Mouse (Mus musculus) thymus, postnatal 25 days (tissue): ENCODE measurements at regions not wholly inside any gene's neighbourhood (a gene's known extent, or its start where the extent isn't known, plus 50 kb on each side); places are given as distances from the start of the nearest gene placed in this dataset.
A peak's percentile ranks its signal among the peaks of the same experiment; 100 is the strongest.
"Not testable (repeated sequence)": the region's sequence is repeated elsewhere in the genome, so short reads cannot be mapped to it uniquely, and the experiment has no call there.

ENCODE experiments used
- DNase-seq: peaks from one replicate; pipeline ENCODE4 v3.0.0; 2022

DNA sequence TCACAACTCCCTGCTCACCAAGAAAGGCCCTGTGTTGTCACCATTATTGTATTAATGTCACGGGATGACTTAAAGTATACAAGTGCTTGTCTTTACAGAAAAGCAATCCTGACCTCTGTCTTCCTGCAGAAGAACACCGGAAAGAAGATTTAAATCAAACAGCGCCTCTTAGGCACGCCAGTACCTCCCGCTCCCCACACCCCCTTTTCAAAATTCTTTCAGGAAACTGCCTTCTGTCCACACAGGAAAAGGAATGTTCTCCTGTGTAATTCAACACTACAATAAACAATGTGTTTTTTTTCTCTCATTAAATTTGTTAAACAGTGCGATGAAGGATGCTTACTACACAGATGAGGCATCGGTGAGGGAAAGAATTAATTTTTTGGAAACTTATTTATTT lies 112.6 kb upstream of the Stt3b start:
- DNase-seq = no peak

DNA sequence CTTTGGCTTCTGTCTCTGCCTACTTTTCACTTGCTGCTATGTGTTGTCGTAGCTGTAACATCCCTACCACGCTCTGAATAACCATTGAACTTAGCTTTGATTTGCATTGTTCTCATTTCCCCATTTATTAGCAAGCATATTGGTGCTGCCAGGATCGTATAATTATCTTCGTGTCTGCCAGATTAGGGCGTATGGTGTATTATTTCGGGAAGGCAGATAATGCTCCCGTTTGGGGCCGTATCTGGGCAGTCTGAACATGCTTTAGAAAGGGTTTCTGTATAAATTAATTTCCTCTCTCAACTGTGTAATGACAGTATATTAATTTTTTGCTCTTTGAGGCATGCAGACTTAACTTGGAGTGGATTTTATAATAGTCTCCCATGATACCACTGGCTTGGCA lies 116.5 kb upstream of the Stt3b start:
- no peak for DNase-seq

- no peak for DNase-seq
Measured at GRCm38 (mm10) chr9:115430271-115430670, 120.0 kb upstream of the Stt3b start.

GRCm38 (mm10) chr9:115434696-115435095 lies 124.5 kb upstream of the Stt3b start:
- DNase-seq = peak; percentile 35

DNA sequence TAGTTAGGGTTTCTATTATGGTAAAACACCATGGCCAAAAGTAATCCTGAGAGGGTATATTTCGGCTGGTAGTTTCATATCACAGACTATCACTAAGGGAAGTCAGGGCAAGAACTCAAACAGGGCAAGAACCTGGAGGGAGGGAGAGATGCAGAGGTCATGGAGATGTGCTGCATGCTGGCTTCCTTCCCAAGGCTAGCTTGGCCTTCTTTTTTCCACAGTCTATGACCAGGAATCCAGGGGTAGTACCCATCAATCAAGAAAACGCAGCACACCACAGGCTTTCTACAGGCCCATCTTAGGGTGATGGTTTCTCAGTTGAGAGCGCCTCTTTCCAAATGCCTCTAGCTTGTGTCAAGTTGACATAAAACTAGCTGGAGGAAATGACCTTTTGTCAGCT lies 126.1 kb upstream of the Stt3b start:
- no peak for DNase-seq

DNA sequence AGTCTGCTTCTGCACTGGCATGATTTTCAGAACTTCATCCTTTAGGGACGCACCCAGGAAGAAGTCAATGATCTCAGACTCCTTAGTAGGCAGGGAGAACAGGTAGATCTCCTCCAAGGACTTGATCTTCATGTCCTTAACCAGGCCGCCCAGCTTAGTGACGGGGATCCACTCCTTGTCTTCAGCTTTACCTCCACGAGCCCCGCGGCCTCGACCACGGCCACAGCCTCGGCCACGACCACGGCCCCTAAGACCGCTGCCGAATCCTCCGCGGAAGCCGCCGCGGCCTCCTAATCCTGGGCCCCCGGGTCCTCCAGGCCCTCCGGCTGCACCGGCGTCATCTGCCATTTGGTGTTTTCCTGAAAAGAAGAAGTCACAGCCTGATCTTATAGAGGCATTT lies 128.0 kb upstream of the Stt3b start:
- not testable (repeated sequence) for DNase-seq

DNA sequence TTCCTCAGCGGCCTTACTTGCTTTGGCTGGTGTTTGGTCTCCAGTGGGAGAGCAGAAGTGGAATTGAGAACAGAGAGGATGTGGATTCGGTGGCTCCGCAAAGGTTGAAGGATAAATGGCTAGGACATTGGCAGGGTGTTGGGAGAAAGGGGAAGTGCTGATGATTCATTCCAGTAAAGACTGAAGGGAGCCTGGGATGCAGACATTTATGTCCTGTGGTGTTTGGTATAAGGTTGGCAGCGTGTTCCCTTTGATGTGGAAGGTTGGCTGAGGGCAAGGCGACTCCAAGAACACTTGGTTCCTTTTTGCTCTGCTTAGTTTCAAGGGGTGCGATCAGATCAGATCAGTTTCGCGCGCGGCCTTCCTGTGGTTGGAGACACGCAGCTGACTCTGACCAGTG lies 136.5 kb upstream of the Stt3b start:
- no peak for DNase-seq

GRCm38 (mm10) chr9:115450741-115451320 lies 140.6 kb upstream of the Stt3b start:
- no peak for DNase-seq

DNA sequence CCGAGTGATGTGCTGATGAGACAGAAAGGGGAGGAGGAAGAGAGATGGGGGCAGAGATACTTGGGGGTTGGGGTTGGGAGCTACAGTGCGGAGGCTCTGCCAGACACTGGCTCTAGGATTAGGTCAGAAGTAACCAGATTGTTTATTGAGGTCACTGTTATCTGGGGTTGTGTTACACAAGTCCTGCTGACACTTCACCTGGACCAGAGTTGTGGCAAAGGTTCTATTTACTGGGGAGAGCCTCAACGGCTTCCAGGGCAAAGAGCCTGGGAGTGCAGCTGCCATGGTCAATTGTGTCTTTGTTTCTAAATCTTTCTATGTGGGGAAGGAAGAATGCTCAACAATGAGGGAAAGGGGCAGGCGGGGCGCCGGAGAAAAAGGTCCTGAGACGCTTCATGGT lies 144.6 kb upstream of the Stt3b start:
- DNase-seq = no peak

GRCm38 (mm10) chr9:115456121-115456520 lies 145.9 kb upstream of the Stt3b start:
- DNase-seq = no peak

DNA sequence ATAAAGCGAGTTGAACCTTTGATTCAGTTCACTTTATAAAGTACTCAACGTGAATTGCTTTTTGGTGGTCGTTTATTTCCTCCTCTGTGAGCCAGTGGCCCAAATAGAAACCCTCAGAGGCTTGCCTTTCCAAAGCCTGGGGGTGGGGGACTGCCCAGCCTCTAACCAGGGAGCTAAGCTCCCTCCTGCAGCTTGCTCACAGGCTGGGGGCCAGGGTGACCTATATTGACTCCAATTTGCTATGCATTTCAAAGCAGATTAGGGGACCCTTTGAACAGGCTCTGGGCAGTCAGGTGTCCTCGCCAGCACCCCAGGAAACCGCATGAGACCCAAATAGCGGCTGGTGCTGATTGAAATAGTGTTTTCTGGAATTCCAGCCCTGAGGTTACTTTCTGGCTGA lies 146.4 kb upstream of the Stt3b start:
- no peak for DNase-seq

- DNase-seq = no peak
Measured at GRCm38 (mm10) chr9:115457889-115458710, 147.9 kb upstream of the Stt3b start.

GRCm38 (mm10) chr9:115459075-115459474 lies 148.9 kb upstream of the Stt3b start:
- not testable (repeated sequence) for DNase-seq

DNA sequence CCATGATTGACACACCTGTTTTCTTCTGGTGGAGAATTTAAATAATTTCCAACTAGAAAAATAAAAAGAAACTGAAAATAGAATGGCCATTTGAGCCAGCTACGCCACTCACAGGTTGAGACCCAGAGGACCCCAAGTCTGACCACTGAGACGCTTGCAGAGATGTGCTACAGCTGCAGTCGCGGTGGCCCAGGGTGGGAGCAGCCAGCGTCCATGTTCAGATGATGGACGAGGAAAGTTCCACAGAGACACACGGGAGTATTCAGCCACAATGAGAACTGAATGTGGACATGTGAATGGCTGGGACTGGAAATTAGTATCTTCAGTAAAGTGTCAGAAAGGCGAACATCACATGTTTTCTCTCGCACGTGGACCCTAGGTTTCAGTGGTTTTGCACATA lies 155.1 kb upstream of the Stt3b start:
- no peak for DNase-seq

GRCm38 (mm10) chr9:115468641-115469040 lies 158.4 kb upstream of the Stt3b start:
- peak; percentile 28 for DNase-seq

DNA sequence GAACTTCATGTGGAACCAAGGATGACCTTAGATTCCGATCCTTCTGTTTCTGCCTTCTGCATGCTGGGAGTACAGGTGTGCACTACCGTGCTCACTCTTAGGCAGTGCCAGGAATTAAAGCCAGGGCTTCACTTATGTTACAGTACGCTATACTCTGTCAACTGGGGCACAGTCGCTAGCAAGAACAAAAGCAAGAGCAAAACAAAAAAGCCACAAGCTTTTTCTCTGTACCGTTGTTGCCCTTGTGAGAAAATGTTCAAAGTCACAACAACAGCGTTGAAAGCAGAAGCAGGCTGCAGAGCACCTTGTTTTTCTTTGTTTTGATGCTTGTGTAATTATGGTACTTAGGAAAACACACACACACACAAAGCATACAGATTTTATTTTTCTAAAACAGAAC lies 161.4 kb upstream of the Stt3b start:
- peak; percentile 42 for DNase-seq

- no peak for DNase-seq
Measured at GRCm38 (mm10) chr9:115473037-115473436, 162.8 kb upstream of the Stt3b start.

- no peak for DNase-seq
Measured at GRCm38 (mm10) chr9:115473847-115474246, 163.6 kb upstream of the Stt3b start.

DNA sequence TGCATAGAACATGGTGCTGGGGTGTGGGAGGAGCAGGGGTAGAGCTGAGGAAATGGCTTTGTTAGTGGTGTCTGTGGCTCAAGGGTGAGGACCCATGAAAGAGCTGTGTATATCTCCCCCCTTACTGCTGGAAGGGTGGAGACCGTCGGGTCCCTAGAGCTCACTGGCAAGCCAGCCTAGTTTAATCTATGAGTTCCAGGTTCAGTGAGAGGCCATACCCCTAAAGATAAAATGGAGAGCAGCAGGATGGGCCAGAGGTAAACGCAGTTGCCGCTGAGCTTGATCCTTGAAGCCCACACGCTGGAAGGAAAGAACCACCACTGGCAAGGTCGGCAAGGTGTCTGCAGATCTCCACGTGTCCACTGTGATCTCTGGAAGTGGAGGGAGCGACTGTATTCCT lies 164.1 kb upstream of the Stt3b start:
- DNase-seq = no peak

DNA sequence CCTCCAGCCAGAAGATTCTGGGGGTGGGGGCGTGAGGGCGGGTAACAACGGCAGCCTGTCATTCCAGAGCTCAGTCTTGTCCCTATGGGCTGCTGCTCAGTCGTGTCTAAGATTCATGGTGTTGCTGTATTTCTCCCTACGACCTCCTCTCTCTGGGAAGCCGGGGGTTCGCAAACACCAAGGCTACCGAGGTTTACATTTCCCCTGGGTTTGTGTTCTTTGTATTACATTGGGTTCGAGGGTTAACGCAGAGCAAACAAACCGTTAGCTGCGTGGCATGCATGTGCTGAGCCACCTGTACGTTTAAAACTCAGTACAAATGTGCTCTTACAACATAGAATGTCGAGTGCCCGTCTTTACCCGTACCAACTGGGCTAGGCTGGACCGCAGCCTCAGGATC lies 166.0 kb upstream of the Stt3b start:
- no peak for DNase-seq

DNA sequence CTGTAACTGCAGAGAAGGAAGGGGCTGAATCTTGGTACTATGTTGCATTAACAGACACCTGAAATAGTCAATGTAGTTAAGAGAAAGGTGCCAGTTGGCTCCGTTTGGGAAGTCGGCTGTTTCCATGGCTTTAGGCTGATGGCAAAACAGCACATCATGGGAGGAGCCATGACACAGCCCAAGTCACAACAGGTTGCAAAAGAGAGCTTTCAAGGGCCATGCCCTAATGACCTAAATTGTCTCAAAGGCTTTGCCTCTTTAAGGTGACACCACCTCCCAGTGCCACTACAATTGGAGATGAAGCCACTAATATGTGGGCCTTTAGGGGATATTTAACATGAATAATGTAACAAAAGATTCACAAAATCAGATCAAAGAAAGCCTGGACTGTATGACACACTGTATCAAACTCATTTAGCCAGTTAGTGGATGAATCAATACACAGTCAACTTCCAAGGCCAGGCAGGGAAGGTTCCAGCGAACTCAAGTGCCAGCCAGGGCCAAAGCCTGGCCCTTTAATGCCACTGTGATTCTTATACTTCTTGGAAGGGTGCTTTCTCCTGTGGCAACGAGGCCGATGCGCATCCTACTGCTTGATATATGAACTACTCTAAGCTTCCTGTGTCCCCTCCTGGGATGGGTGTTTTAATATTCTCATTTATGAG lies 167.5 kb upstream of the Stt3b start:
- DNase-seq = no peak

DNA sequence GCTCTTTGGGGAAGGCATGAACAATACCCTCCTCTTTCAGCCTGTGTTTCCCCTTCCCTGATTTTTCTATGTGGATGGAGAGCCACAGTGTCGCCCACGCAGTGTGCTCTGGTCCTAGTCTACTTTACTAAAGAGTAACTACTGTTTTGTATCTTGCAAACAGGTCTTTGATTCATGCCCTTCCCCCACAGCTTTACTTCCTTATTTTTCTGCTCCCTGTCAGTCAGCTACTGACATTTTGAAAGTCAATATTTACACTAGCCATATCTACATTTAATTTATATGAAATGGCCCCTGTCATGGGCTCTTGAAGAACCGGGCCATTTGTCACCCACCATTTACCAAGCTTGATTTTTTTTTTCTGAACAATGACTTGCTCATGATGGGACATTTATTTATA lies 168.7 kb upstream of the Stt3b start:
- DNase-seq = no peak

GRCm38 (mm10) chr9:115481176-115481575 lies 171.0 kb upstream of the Stt3b start:
- no peak for DNase-seq

GRCm38 (mm10) chr9:115483024-115483423 lies 172.8 kb upstream of the Stt3b start:
- no peak for DNase-seq
